Mouse (Mus musculus): ENCODE measurements at regions not wholly inside any gene's neighbourhood (a gene's known extent, or its start where the extent isn't known, plus 50 kb on each side); places are given as distances from the start of the nearest gene placed in this dataset.

DNA sequence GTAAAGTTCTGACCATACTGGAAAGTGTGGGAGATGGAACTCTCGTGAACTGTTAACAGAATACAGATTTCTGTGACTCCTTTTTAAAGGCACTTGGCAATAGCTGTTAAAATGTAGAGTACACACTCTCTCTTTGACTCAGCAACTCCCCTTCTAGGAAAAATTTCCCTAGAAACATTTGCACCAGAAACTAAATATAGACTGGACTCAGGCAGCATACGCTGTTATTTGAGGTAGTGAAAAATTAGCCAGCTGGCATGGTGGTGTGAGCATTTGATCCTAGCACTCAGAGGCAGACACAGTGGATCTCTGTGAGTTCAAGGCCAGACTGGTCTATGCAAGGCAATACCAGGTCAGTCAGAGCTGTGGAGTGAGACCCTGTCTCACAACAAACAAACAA, 215.5 kb upstream of the Amigo2 start:
- in situ Hi-C loops (cut with MboI, MseI): loop anchor here (10.0 to 25.0 kb wide), 2 partner anchors 100 to 382 kb away; partner anchors contain the start of gene Hdac7

DNA sequence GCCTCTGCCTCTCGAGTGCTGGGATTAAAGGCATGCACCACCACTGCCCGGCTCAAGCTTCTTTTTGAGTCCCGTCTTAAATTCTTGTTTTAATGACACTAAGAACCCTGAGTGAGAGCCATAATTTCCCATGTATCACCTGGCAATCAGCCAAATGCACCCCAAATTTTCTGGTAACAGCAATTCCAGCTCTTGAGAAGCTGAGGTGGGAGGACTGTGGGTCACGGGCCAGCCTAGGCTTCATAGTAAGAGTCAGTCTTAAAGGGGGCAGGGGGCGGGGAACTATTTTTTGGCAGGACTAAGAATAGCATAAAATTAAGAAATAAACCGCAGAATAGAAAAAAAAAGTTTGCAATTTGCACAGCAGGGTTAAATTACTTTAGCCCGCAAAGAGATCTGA, 214.9 kb upstream of the Amigo2 start:
- in situ Hi-C loops (cut with MboI, MseI): loop anchor here (10.0 to 25.0 kb wide), 2 partner anchors 100 to 383 kb away; partner anchors contain the start of gene Hdac7

DNA sequence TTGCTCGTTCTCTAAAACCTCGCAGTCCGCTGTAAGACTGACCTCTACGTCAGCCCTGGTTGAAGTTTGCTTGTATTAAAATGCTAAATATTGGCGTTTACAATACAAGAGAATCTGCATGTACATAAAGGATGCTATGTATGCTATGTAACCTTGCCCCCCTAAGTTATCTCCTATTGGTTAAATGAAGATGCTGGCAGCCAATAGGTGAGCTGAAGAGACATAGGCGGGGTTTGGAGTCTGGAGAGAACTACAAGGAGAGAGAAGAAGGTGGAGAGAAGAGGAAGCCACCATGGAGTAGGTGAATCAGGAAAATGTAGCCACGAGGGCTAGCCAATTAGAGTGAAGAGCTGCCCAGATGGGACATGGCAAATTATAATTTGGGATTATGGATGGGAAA, 214.0 kb upstream of the Amigo2 start:
- in situ Hi-C loops (cut with MboI, MseI): loop anchor here (10.0 to 25.0 kb wide), 2 partner anchors 99 to 384 kb away; partner anchors contain the start of gene Hdac7

DNA sequence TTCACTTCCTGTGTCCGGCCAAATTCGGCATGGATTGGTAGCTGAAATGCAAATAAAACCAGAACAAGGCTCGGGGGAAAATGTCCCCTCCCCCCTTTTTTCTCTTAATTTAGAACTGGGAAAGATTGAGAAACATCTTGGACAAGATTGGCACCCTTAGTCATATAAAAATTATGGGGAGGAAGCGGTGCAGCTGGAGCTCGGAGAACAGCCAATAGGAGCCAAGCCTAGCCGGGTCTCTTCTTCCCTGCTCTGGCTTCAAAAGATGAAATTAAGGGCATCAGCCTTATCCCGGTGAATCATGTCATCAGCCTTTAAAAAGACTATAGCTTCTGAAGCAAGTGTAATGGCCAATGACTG, 213.3 kb upstream of the Amigo2 start:
- in situ Hi-C loops (cut with MboI, MseI): loop anchor here (10.0 to 25.0 kb wide), 2 partner anchors 98 to 384 kb away; partner anchors contain the start of gene Hdac7

DNA sequence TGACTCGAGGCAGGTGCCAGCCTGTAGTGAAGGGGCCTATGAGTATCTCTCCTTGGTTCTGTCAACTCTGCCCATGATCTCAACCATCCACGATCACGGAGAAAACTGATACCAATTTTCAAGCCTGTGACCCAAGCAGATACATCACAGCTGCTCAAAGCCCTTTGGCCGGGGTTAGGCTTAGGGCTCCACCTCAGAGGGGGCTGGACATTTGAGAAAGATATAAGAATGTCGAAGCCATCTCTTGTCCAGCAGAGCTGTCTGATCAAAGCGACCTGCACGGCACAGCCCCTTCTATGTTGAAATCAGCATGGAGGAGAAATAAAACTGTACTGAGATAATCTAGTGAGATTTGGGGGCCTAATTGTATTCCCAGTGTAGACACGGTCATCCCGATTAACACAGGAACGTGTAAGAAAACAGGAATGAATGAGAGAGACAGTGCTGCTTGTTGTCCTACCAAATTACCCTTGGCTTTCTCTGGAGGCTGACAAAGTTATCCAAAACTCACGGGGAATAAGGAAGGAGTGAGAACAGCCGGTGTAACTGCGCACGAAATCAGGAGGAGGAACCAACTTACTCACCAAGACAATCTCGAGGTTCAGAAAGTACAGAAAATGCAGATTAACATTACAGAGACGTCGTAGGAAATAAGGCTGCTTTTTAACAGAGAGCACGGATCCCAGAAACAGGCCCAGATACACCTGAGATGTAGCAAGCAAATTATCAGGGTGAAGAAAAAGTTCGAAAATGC, 212.7 kb upstream of the Amigo2 start:
- in situ Hi-C loops (cut with MboI, MseI): loop anchor here (10.0 to 25.0 kb wide), 3 partner anchors 97 to 385 kb away; partner anchors contain the start of gene Hdac7

DNA sequence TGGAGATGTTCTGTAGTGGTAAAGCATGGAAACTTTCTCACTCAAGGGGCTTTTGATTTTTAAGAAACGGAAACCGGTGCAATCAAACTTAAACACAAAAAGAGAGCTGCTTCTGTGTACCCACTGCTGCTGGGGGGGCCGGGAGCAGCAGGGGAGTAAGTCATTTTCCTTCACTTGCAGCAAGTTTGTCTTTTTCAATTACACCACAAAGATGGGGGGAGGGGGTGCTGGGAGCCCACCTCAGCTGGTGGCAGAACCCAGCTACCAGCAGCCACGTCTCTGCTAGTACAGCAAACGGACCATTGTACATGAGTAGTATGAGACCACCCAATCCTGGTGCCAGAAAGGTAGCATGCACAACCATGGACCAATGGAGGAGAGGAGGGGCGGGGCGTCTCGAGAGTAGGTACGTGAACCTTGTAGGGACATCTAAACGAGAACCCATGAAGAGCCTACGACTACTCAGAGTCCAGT, 211.7 kb upstream of the Amigo2 start:
- in situ Hi-C loops (cut with MboI, MseI): loop anchor here (10.0 to 25.0 kb wide), 2 partner anchors 96 to 204 kb away; no protein-coding TSS in a partner anchor

DNA sequence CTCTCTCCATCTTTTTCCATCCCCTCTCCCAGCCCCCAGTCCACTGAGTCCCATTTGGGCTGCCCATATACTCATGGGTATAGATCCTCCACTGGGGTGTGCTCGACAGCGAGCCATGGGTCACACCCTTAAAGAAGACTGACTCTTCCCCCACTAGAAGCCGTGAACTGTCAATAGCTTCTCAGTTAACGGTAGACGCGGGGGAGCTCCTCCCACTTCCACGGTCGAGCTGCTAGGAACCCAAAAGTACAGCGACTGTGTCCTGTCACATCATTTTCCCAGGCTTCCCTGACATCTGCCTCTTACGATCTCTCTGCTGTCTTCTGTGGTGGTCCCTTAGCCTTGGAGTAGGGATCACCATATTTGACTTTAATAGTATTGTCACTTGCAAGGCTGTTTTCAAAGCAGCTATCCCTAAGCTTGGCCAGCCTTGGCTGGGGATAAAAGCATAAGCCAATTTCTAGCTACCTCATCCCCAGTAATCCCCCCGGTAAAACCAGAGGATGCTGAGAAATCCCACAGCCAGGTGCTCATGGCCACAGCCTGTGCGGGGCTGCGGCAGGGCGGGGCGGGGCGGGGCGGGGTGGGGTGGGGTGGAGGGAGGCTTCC, 211.2 kb upstream of the Amigo2 start:
- in situ Hi-C loops (cut with MboI, MseI): loop anchor here (10.0 to 25.0 kb wide), 2 partner anchors 96 to 203 kb away; no protein-coding TSS in a partner anchor

DNA sequence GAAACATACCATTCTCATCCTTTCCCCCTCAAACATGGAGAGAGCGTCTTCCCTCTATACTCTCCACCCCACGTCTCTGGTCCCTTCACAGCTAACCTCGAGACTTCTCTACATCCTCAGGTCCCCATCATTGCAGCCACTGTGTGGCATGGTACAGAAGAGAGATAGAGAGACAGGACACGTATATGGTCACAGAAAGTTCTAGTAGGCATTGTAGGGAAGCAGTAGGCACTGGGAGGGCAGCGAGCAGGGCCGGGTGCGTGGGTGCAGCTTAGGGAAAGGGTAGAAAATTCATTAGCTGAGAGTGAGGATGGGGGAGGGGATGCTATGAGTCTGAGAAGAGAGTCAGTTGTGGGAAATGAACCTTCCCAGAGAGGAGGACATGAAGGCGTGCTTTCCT, 210.4 kb upstream of the Amigo2 start:
- in situ Hi-C loops (cut with MboI, MseI): loop anchor here (10.0 to 25.0 kb wide), 2 partner anchors 95 to 203 kb away; no protein-coding TSS in a partner anchor

DNA sequence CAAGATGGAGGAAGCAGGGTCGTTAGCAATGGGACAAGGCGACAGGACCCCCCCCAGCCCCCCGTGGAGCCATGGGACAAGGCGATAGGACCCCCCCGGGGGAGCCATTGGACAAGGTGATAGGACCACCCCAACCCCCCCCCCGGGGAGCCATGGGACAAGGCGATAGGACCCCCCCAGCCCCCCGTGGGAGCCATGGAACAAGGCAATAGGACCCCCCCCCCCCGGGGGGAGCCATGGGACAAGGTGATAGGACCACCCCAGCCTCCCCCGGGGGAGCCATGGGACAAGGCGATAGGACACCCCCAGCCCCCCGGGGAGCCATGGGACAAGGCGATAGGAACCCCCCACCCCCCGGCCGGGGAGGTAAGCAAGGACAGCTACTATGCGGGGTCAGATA, 209.9 kb upstream of the Amigo2 start:
- in situ Hi-C loops (cut with MboI, MseI): loop anchor here (10.0 to 25.0 kb wide), 2 partner anchors 95 to 202 kb away; no protein-coding TSS in a partner anchor

DNA sequence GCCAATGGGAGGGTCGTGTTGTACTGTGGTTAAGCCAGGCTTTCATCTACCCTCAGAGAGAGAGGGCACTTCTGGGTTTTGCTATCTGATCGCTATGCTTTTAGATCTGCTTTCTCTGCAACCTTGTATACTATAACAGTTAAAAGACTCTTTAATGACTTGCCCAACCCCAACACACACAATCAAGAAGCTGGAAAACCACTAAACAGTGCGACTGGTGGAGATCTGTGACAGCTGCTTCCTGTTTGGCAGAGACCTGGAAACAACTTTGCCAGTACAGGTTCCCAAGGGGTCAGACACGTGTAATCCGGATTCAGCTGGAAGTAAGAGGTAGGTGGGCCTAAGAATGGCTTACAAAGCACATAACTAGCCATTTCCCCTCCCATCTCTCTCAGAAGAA, 208.6 kb upstream of the Amigo2 start:
- in situ Hi-C loops (cut with MboI, MseI): loop anchor here (10.0 to 25.0 kb wide), 2 partner anchors 93 to 201 kb away; no protein-coding TSS in a partner anchor

DNA sequence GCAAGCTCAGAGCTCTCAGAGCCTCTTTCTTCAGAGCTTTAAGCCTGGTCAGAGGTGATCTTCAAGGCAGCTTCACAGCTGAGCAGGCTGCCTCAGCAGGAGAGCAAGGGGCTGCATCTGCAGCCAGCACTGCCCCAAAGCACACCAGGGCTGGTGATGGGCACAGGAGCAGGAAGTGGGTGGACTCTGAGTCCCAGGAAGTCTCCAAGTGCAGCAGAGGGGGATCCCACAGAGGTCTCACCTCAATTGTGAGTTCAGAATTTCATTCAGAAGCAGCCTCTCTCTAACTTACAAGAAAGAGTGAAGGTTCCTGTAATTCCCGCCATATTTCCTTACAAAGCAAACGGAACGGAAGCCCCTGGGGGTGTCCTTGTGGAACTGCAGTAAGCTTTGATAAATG, 202.6 kb upstream of the Amigo2 start:
- in situ Hi-C loops (cut with MboI, MseI): loop anchor here (5.0 to 25.0 kb wide), 3 partner anchors 87 to 373 kb away; no protein-coding TSS in a partner anchor

DNA sequence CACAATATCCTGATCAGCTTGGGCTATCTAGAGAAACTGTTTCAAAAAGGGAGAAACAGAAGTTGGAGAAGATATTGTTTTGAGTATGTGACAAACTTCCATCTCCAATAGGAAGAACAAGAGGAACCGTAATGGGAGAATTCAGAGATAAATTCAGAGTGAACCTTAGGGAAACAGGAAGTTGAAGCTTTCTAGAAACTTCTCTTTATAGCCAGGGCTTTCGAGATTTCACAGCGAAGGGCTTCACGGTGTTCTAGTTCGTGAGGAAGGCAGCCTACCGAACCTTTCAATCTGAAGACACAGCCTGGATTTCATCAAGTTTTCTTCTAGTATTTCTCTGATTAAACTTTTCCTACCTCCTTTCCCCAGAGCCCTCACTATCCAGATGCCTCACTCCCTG, 201.9 kb upstream of the Amigo2 start:
- in situ Hi-C loops (cut with MboI, MseI): loop anchor here (5.0 kb wide), 1 partner anchor 373 kb away; no protein-coding TSS in a partner anchor

DNA sequence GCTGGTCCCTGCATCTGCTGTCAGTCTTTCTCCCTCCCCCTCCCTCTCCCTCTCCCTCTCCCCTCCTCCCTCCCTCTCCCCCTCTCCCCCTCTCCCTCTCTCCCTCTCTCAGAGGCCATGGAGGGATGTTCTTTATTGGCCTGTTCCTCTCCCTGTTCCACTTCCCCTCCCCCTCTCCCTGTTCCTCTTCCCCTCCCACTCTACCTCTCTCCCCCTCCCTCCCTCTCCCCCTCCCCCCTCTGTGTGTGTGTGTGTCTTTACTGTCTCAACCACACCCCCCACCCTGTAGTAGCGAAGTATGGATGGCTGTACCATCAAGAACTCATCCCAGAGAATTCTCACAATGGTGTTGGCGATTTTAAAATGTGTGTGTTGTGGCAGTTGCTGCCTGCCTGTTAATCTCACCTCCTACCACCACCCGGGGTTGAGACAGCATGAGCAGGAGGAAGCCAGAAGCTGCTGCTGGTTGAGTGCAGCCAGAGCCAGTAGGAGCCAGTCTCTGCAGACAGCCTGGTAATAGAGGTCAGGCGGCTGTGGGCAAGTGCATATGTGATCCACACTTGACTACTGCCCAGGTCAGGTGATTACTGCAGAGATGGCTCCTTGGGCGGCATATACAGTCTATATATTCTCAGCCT, 201.3 kb upstream of the Amigo2 start:
- in situ Hi-C loops (cut with MboI, MseI): loop anchor here (5.0 kb wide), 1 partner anchor 374 kb away; no protein-coding TSS in a partner anchor

DNA sequence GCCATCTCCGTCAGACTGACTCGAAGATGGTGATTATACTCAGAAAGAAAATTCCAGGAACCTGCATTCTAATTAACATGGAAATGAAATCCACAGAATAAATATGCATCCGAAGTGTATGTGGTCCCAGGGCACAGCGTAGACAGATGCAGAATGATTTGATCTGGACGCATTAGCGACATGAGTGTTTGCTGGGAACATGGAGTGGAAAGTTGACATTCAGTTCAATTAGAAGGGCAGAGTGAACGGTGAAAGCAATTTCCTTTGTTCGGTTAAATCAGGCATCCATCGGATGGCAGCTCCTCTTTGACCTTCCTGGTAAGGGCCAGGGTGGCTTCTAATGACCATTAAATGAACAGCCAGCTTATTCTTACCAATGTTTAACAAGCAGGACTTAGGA, 199.1 kb upstream of the Amigo2 start:
- in situ Hi-C loops (cut with MboI, MseI): loop anchor here (5.0 kb wide), 1 partner anchor 376 kb away; no protein-coding TSS in a partner anchor

DNA sequence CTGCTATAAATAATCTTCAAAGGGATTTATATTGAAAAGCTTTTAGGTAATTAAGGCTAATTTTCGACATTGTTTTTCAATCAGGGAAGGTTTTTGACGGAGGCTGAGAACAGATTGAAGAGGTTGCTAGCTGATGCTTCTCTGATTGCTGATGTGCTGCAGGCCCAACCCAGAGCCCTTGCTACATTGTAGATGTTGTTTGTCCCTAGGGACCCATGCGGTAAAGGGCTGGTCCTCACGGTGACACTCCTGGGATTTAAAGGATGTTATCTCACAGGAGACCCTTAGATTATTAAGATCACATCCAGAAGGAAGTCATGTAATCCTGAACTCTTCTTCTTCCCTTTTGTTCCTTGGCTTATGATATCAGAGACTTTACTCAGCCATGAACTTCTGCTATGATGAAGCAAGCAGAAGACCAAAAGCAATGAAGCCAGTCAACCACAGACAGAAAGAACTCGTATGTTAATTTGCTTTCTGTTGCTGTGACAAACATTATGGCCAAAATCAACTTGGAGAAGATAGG, 191.2 kb upstream of the Amigo2 start:
- in situ Hi-C loops (cut with MboI, MseI): no loop called here

All from T-helper 1 cell (primary cell).